Mouse (Mus musculus): ENCODE data around the gene Nutf2-ps1. TPM values are rescaled to one million over a fixed set of nuclear protein-coding genes. Genes with fewer than 3 reads are reported as not detected.

The Nutf2-ps1 gene
- total and polyA plus RNA-seq, 2 experiments from 2014 or later, result 120 to 216 TPM

- 18% methylated on average over 20 of the region's 20 CpGs for WGBS
Measured at GRCm38 (mm10) chr19:53557267-53557936, 31.5 kb downstream of the Nutf2-ps1 start.

DNA sequence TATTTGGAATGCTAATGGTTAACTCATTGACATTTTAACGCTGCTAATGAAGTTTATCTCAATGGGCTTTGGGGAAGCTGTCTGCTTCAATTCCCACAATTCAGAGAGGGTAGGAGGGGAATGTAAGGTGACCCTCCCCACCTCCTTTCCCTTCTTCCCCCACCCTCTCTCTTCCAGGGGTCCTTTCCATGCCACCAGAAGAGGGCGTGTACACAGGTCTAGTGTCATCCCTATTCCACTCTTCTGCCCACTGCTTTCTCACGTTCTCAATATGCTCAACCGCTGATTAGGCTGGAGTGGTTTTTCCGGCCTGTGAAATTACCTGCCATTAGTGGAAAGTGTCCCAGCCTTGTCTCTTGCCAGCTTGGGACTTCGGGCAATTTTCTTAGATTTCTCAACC is 32.0 kb downstream of the Nutf2-ps1 start:
- Histone ChIP-seq H3K27ac (ENCODE audit: low read depth) (0 out of 2 replicates have a peak overlapping the region, but pooled peaks have one; percentile 8), H3K4me2 (ENCODE audit: low read depth, low read length) (peak overlapping the region; percentile 55), H3K9ac (replicated peaks; ENCODE audit: low read depth, low read length) (peak overlapping the region; percentile 52), H3K27me3 (ENCODE audit: control insufficient read depth, insufficient read depth, low read length) (no peaks in the 10 kb centered on the region), H3K9me3 (replicated peaks; ENCODE audit: control insufficient read depth, low read length) (peaks cover 4% of the 10 kb centered on the region), H3K4me1 (ENCODE audit: control insufficient read depth, insufficient read depth) (peaks cover 6% of the 10 kb centered on the region), H3K36me3 (replicated peaks; ENCODE audit: control insufficient read depth, insufficient read depth, low read length) (no peaks in the 10 kb centered on the region), H3K4me3 (ENCODE audit: low read depth, low read length) (peak overlapping the region; percentile 22)
- 27% methylated on average over 6 of the region's 6 CpGs for WGBS
- DNase-seq (ENCODE audit: low spot score), result no peak
- ATAC-seq (ENCODE audit: insufficient read depth, low read depth), result peak; percentile 31; the same call in 1 of the 2 replicates
- no peak for TF ChIP-seq EP300 (IDR thresholded peaks at IDR 0.05; ENCODE audit: low read depth)
- TF ChIP-seq CTCF (IDR thresholded peaks at IDR 0.05; ENCODE audit: low read depth), result peak; percentile 24

More at GRCm38 (mm10) chr19:53557267-53557936, 31.5 kb downstream of the Nutf2-ps1 start:
- 0 out of 2 replicates have a peak overlapping the region, but pooled peaks have one; percentile 8 for H3K27ac ChIP-seq (ENCODE audit: low read depth)
- peak overlapping the region; percentile 55 for H3K4me2 ChIP-seq (ENCODE audit: low read depth, low read length)
- peaks cover 4% of the 10 kb centered on the region for H3K9me3 ChIP-seq (replicated peaks; ENCODE audit: control insufficient read depth, low read length)
- H3K4me1 ChIP-seq (ENCODE audit: control insufficient read depth, insufficient read depth), result peaks cover 6% of the 10 kb centered on the region
- no peak for TF ChIP-seq CTCF (IDR thresholded peaks at IDR 0.05; ENCODE audit: low read depth)
- no peak for TF ChIP-seq EP300 (IDR thresholded peaks at IDR 0.05; ENCODE audit: low read depth)
- peak; percentile 88 for ATAC-seq (ENCODE audit: insufficient read depth, low read depth)
- no peaks in the 10 kb centered on the region for H3K27me3 ChIP-seq (ENCODE audit: control insufficient read depth, insufficient read depth, low read length)
- H3K9ac ChIP-seq (replicated peaks; ENCODE audit: low read depth, low read length), result peak overlapping the region; percentile 52
- H3K36me3 ChIP-seq (replicated peaks; ENCODE audit: control insufficient read depth, insufficient read depth, low read length), result no peaks in the 10 kb centered on the region
- peak; percentile 56 for DNase-seq (ENCODE audit: low spot score)
- peak overlapping the region; percentile 22 for H3K4me3 ChIP-seq (ENCODE audit: low read depth, low read length)

- no peak overlapping the region for H3K4me3 ChIP-seq (ENCODE audit: low read depth, low read length)
- TF ChIP-seq CTCF (IDR thresholded peaks at IDR 0.05; ENCODE audit: low read depth), result no peak
- no peak for TF ChIP-seq EP300 (IDR thresholded peaks at IDR 0.05; ENCODE audit: low read depth)
- no peaks in the 10 kb centered on the region for H3K27me3 ChIP-seq (ENCODE audit: control insufficient read depth, insufficient read depth, low read length)
- H3K27ac ChIP-seq (ENCODE audit: low read depth), result no peak overlapping the region
- no peak overlapping the region for H3K9ac ChIP-seq (replicated peaks; ENCODE audit: low read depth, low read length)
- H3K4me2 ChIP-seq (ENCODE audit: low read depth, low read length), result no peak overlapping the region
- ATAC-seq (ENCODE audit: insufficient read depth, low read depth) (no peak), DNase-seq (ENCODE audit: low spot score) (no peak)
- no peaks in the 10 kb centered on the region for H3K36me3 ChIP-seq (replicated peaks; ENCODE audit: control insufficient read depth, insufficient read depth, low read length)
- H3K4me1 ChIP-seq (ENCODE audit: control insufficient read depth, insufficient read depth), result peaks cover 6% of the 10 kb centered on the region
- WGBS, result 40% methylated on average over 5 of the region's 5 CpGs
- H3K9me3 ChIP-seq (replicated peaks; ENCODE audit: control insufficient read depth, low read length), result peaks cover under 1% of the 10 kb centered on the region
Measured at GRCm38 (mm10) chr19:53554981-53555616, 33.8 kb downstream of the Nutf2-ps1 start.

DNA sequence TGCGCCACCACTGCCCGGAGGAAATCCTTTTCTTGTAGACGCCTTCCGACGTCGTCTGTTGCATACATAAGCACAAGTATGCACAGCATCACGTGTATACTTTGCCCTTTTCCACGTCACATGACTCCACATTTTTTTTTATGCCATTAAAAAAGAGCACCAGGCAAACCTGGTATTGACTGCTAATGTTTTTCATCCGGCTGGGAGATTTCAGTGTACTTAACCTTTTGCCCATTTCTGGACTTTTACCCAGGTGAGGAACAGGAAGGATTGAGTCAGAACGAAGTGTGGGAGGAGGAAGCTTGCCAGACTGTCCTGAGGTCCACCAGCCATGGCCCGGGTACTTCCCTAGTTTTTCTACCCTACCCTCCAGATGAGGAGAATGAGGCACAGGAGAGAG is 34.5 kb downstream of the Nutf2-ps1 start:
- no peak overlapping the region for H3K27ac ChIP-seq (ENCODE audit: low read depth)
- H3K4me1 ChIP-seq (ENCODE audit: control insufficient read depth, insufficient read depth), result peaks cover 6% of the 10 kb centered on the region
- no peak overlapping the region for H3K4me3 ChIP-seq (ENCODE audit: low read depth, low read length)
- DNase-seq (ENCODE audit: low spot score) (no peak), ATAC-seq (ENCODE audit: insufficient read depth, low read depth) (no peak)
- TF ChIP-seq EP300 (IDR thresholded peaks at IDR 0.05; ENCODE audit: low read depth) (no peak), CTCF (IDR thresholded peaks at IDR 0.05; ENCODE audit: low read depth) (no peak)
- no peaks in the 10 kb centered on the region for H3K27me3 ChIP-seq (ENCODE audit: control insufficient read depth, insufficient read depth, low read length)
- no peaks in the 10 kb centered on the region for H3K36me3 ChIP-seq (replicated peaks; ENCODE audit: control insufficient read depth, insufficient read depth, low read length)
- 84% methylated on average over 11 of the region's 11 CpGs for WGBS
- H3K4me2 ChIP-seq (ENCODE audit: low read depth, low read length), result no peak overlapping the region
- no peak overlapping the region for H3K9ac ChIP-seq (replicated peaks; ENCODE audit: low read depth, low read length)
- H3K9me3 ChIP-seq (replicated peaks; ENCODE audit: control insufficient read depth, low read length), result no peaks in the 10 kb centered on the region

GRCm38 (mm10) chr19:53552795-53553194 is 36.1 kb downstream of the Nutf2-ps1 start:
- WGBS, result 52% methylated on average over 6 of the region's 6 CpGs
- TF ChIP-seq EP300 (IDR thresholded peaks at IDR 0.05; ENCODE audit: low read depth) (no peak), CTCF (IDR thresholded peaks at IDR 0.05; ENCODE audit: low read depth) (no peak)
- Histone ChIP-seq H3K4me3 (ENCODE audit: low read depth, low read length) (no peak overlapping the region), H3K9ac (replicated peaks; ENCODE audit: low read depth, low read length) (no peak overlapping the region), H3K27me3 (ENCODE audit: control insufficient read depth, insufficient read depth, low read length) (no peaks in the 10 kb centered on the region), H3K27ac (ENCODE audit: low read depth) (no peak overlapping the region), H3K36me3 (replicated peaks; ENCODE audit: control insufficient read depth, insufficient read depth, low read length) (no peaks in the 10 kb centered on the region), H3K9me3 (replicated peaks; ENCODE audit: control insufficient read depth, low read length) (no peaks in the 10 kb centered on the region), H3K4me1 (ENCODE audit: control insufficient read depth, insufficient read depth) (peaks cover 6% of the 10 kb centered on the region), H3K4me2 (ENCODE audit: low read depth, low read length) (no peak overlapping the region)
- DNase-seq (ENCODE audit: low spot score) (no peak), ATAC-seq (ENCODE audit: insufficient read depth, low read depth) (no peak)
